Mouse (Mus musculus) embryonic facial prominence, embryonic 15.5 days (tissue): ENCODE data around the gene Lpcat3. TPM values are rescaled to one million over a fixed set of nuclear protein-coding genes. Genes with fewer than 3 reads are reported as not detected.

Source experiments
- ATAC-seq: fragments of 200-750 bp; cut with Nextera tagmentation; 2 replicates; pipeline ENCODE4 v1.8.0; 2017; ENCODE audit warnings: low read depth, moderate TSS enrichment; ENCODE audit not compliant: insufficient number of reproducible peaks, low FRiP score, low TSS enrichment
- H3K27ac ChIP-seq: fragments of 300-500 bp; sonication (generic); replicated peaks from 2 replicates; pipeline ENCODE4 v1.5.1; 2015; ENCODE audit warnings: mild to moderate bottlenecking, inconsistent platforms
- H3K27me3 ChIP-seq: fragments of 300-500 bp; sonication (generic); 2 replicates; pipeline ENCODE4 v1.6.1; 2015; ENCODE audit warnings: inconsistent platforms
- H3K36me3 ChIP-seq: fragments of 300-500 bp; sonication (generic); 2 replicates; pipeline ENCODE4 v1.6.1; 2015; ENCODE audit warnings: mild to moderate bottlenecking, inconsistent platforms
- H3K4me1 ChIP-seq: fragments of 300-500 bp; sonication (generic); 2 replicates; pipeline ENCODE4 v1.6.1; 2015; ENCODE audit warnings: inconsistent platforms
- H3K4me2 ChIP-seq: fragments of 300-500 bp; sonication (generic); replicated peaks from 2 replicates; pipeline ENCODE4 v1.6.1; 2015; ENCODE audit warnings: mild to moderate bottlenecking, inconsistent platforms
- H3K4me3 ChIP-seq: fragments of 300-500 bp; sonication (generic); replicated peaks from 2 replicates; pipeline ENCODE4 v1.5.1; 2015; ENCODE audit warnings: mild to moderate bottlenecking, inconsistent platforms
- H3K9ac ChIP-seq: fragments of 300-500 bp; sonication (generic); 2 replicates; pipeline ENCODE4 v1.6.1; 2015; ENCODE audit warnings: inconsistent platforms
- H3K9me3 ChIP-seq: fragments of 300-500 bp; sonication (generic); replicated peaks from 2 replicates; pipeline ENCODE4 v1.6.1; 2016; ENCODE audit warnings: inconsistent platforms
- WGBS: fragments of 180-500 bp; shearing (Covaris S2); methylation state at CpG from one replicate; pipeline ENCODE4 v1.1.7; 2015; 5-methylcytosine and 5-hydroxymethylcytosine counted together
- polyA plus RNA-seq: library from polyadenylated mRNA; unstranded; fragments of >200 nt; fragmentation: Nextera tagmentation; extraction: Ambion mirVana; gene quantifications from 2 replicates; pipeline ENCODE4 v1.2.1, GENCODE M21; 2015

Lpcat3 gene
- polyA plus RNA-seq, 1 experiment from 2014 or later: 56.0 TPM

GRCm38 (mm10) chr6:124661156-124661806 lies 1.5 kb upstream of the Lpcat3 start:
- Histone ChIP-seq H3K4me1 (peaks cover 9% of the 10 kb centered on the region; the same call in 1 of the 2 replicates), H3K36me3 (0 out of 2 replicates have a peak, but pooled peaks cover 3% of the 10 kb centered on the region), H3K4me3 (no peak overlapping the region), H3K9ac (no peak overlapping the region), H3K9me3 (no peaks in the 10 kb centered on the region), H3K4me2 (no peak overlapping the region), H3K27me3 (no peaks in the 10 kb centered on the region), H3K27ac (no peak overlapping the region)
- no peak for ATAC-seq
- 95% methylated on average over 4 of the region's 4 CpGs for WGBS

GRCm38 (mm10) chr6:124661995-124662394 lies 832 bp upstream of the Lpcat3 start:
- Histone ChIP-seq H3K4me2 (peak overlapping the region; percentile 70), H3K27ac (peak overlapping the region; percentile 88), H3K9me3 (no peaks in the 10 kb centered on the region), H3K9ac (peak overlapping the region; percentile 45), H3K36me3 (0 out of 2 replicates have a peak, but pooled peaks cover 3% of the 10 kb centered on the region), H3K4me1 (peaks cover 9% of the 10 kb centered on the region; the same call in 1 of the 2 replicates), H3K27me3 (no peaks in the 10 kb centered on the region), H3K4me3 (peak overlapping the region; percentile 81)
- 29% methylated on average over 6 of the region's 6 CpGs for WGBS
- ATAC-seq: no peak

- WGBS: 19% methylated on average over 13 of the region's 13 CpGs
- H3K27ac ChIP-seq: peak overlapping the region; percentile 88
Measured at GRCm38 (mm10) chr6:124663424-124663795, 583 bp downstream of the Lpcat3 start.

GRCm38 (mm10) chr6:124664256-124664655 lies 1.4 kb downstream of the Lpcat3 start:
- H3K27ac ChIP-seq: no peak overlapping the region
- no peaks in the 10 kb centered on the region for H3K9me3 ChIP-seq
- H3K27me3 ChIP-seq: no peaks in the 10 kb centered on the region
- no peak overlapping the region for H3K9ac ChIP-seq
- WGBS: 70% methylated on average over 7 of the region's 7 CpGs
- H3K36me3 ChIP-seq: 0 out of 2 replicates have a peak, but pooled peaks cover 3% of the 10 kb centered on the region
- peaks cover 9% of the 10 kb centered on the region; the same call in 1 of the 2 replicates for H3K4me1 ChIP-seq
- H3K4me3 ChIP-seq: 0 out of 2 replicates have a peak overlapping the region, but pooled peaks have one; percentile 81
- ATAC-seq: no peak
- H3K4me2 ChIP-seq: peak overlapping the region; percentile 70; the same call in 1 of the 2 replicates

More at GRCm38 (mm10) chr6:124663424-124663795, 583 bp downstream of the Lpcat3 start:
- Histone ChIP-seq H3K4me3 (peak overlapping the region; percentile 81), H3K36me3 (0 out of 2 replicates have a peak, but pooled peaks cover 3% of the 10 kb centered on the region), H3K9ac (peak overlapping the region; percentile 57), H3K27me3 (no peaks in the 10 kb centered on the region), H3K4me1 (peaks cover 9% of the 10 kb centered on the region; the same call in 1 of the 2 replicates), H3K9me3 (no peaks in the 10 kb centered on the region), H3K4me2 (peak overlapping the region; percentile 70)
- no peak for ATAC-seq

- Histone ChIP-seq H3K9ac (no peak overlapping the region), H3K36me3 (0 out of 2 replicates have a peak, but pooled peaks cover 3% of the 10 kb centered on the region), H3K27ac (no peak overlapping the region), H3K4me1 (peaks cover 9% of the 10 kb centered on the region; the same call in 1 of the 2 replicates), H3K9me3 (no peaks in the 10 kb centered on the region), H3K27me3 (no peaks in the 10 kb centered on the region), H3K4me3 (no peak overlapping the region), H3K4me2 (no peak overlapping the region)
- 91% methylated on average over 10 of the region's 10 CpGs for WGBS
- no peak for ATAC-seq
Measured at GRCm38 (mm10) chr6:124665011-124665410, 2.2 kb downstream of the Lpcat3 start.

- H3K4me2 ChIP-seq: no peak overlapping the region
- H3K9ac ChIP-seq: no peak overlapping the region
- H3K36me3 ChIP-seq: peaks cover 5% of the 10 kb centered on the region; the same call in 1 of the 2 replicates
- no peak for ATAC-seq
- H3K4me1 ChIP-seq: 0 out of 2 replicates have a peak, but pooled peaks cover 9% of the 10 kb centered on the region
- H3K27me3 ChIP-seq: no peaks in the 10 kb centered on the region
- H3K9me3 ChIP-seq: no peaks in the 10 kb centered on the region
- H3K27ac ChIP-seq: no peak overlapping the region
- no peak overlapping the region for H3K4me3 ChIP-seq
- WGBS: 85% methylated on average over 11 of the region's 11 CpGs
Measured at GRCm38 (mm10) chr6:124669234-124669859, 6.5 kb downstream of the Lpcat3 start.

GRCm38 (mm10) chr6:124670281-124670900 lies 7.6 kb downstream of the Lpcat3 start:
- Histone ChIP-seq H3K4me2 (no peak overlapping the region), H3K4me3 (no peak overlapping the region), H3K4me1 (0 out of 2 replicates have a peak, but pooled peaks cover 9% of the 10 kb centered on the region), H3K36me3 (peaks cover 7% of the 10 kb centered on the region; the same call in 1 of the 2 replicates), H3K9ac (no peak overlapping the region), H3K27ac (no peak overlapping the region), H3K9me3 (no peaks in the 10 kb centered on the region), H3K27me3 (no peaks in the 10 kb centered on the region)
- ATAC-seq: no peak
- 91% methylated on average over 7 of the region's 7 CpGs for WGBS

GRCm38 (mm10) chr6:124672100-124672499 lies 9.3 kb downstream of the Lpcat3 start:
- Histone ChIP-seq H3K9ac (no peak overlapping the region), H3K27ac (no peak overlapping the region), H3K36me3 (peaks cover 4% of the 10 kb centered on the region; the same call in 1 of the 2 replicates), H3K4me1 (0 out of 2 replicates have a peak, but pooled peaks cover 9% of the 10 kb centered on the region), H3K27me3 (no peaks in the 10 kb centered on the region), H3K4me3 (no peak overlapping the region), H3K4me2 (no peak overlapping the region), H3K9me3 (no peaks in the 10 kb centered on the region)
- WGBS: 54% methylated on average over 6 of the region's 6 CpGs
- ATAC-seq: no peak

GRCm38 (mm10) chr6:124673619-124674018 lies 10.8 kb downstream of the Lpcat3 start:
- Histone ChIP-seq H3K9me3 (no peaks in the 10 kb centered on the region), H3K4me1 (0 out of 2 replicates have a peak, but pooled peaks cover 9% of the 10 kb centered on the region), H3K36me3 (peaks cover 4% of the 10 kb centered on the region; the same call in 1 of the 2 replicates), H3K27me3 (no peaks in the 10 kb centered on the region), H3K9ac (no peak overlapping the region), H3K27ac (no peak overlapping the region), H3K4me3 (no peak overlapping the region), H3K4me2 (no peak overlapping the region)
- no peak for ATAC-seq
- WGBS: 83% methylated on average over 9 of the region's 9 CpGs

- H3K4me2 ChIP-seq: no peak overlapping the region
- no peaks in the 10 kb centered on the region for H3K27me3 ChIP-seq
- H3K9ac ChIP-seq: no peak overlapping the region
- 0 out of 2 replicates have a peak, but pooled peaks cover 9% of the 10 kb centered on the region for H3K4me1 ChIP-seq
- H3K4me3 ChIP-seq: no peak overlapping the region
- H3K9me3 ChIP-seq: no peaks in the 10 kb centered on the region
- H3K27ac ChIP-seq: no peak overlapping the region
- H3K36me3 ChIP-seq: peaks cover 4% of the 10 kb centered on the region; the same call in 1 of the 2 replicates
- ATAC-seq: no peak
- 97% methylated on average over 7 of the region's 7 CpGs for WGBS
Measured at GRCm38 (mm10) chr6:124674591-124674990, 11.8 kb downstream of the Lpcat3 start.

GRCm38 (mm10) chr6:124676171-124676570 lies 13.3 kb downstream of the Lpcat3 start:
- Histone ChIP-seq H3K4me2 (no peak overlapping the region), H3K9ac (no peak overlapping the region), H3K27me3 (no peaks in the 10 kb centered on the region), H3K4me1 (0 out of 2 replicates have a peak, but pooled peaks cover 9% of the 10 kb centered on the region), H3K27ac (no peak overlapping the region), H3K4me3 (no peak overlapping the region), H3K9me3 (no peaks in the 10 kb centered on the region), H3K36me3 (peaks cover 4% of the 10 kb centered on the region; the same call in 1 of the 2 replicates)
- 86% methylated on average over 6 of the region's 6 CpGs for WGBS
- ATAC-seq: no peak
